Mouse (Mus musculus) thymus, adult 2 months (tissue): Measurements from ENCODE around the gene Dcaf8.

Experiments
- CTCF ChIP-seq: fragments of 200-500 bp; IDR thresholded peaks from 2 replicates; pipeline ENCODE4 v1.5.1; 2012; ENCODE audit warnings: mild to moderate bottlenecking, control low read depth, low read length, moderate library complexity, borderline replicate concordance; ENCODE audit not compliant: control insufficient read depth, poor library complexity, insufficient read depth; ENCODE audit errors: extremely low read depth
- POLR2A ChIP-seq: fragments of 200-500 bp; IDR thresholded peaks from 2 replicates; pipeline ENCODE4 v1.6.1; 2012; ENCODE audit warnings: mild to moderate bottlenecking, low read length, control low read depth, moderate library complexity; ENCODE audit not compliant: control insufficient read depth, poor library complexity, insufficient read depth; ENCODE audit errors: extremely low read depth

- TF ChIP-seq POLR2A = no peak
- TF ChIP-seq CTCF = no peak
Measured at GRCm38 (mm10) chr1:172242401-172242800, 94.5 kb downstream of the Dcaf8 start.
